Mouse (Mus musculus) spleen, postnatal 36 days (tissue): ENCODE measurements around the gene Oaf.

Source experiments
- DNase-seq, 2 experiments: peaks; one replicate each; pipeline ENCODE4 v3.0.0; 2022; ENCODE audit warnings: low spot score in 2 of 2, mixed read lengths in 1 of 2

The Oaf gene

DNA sequence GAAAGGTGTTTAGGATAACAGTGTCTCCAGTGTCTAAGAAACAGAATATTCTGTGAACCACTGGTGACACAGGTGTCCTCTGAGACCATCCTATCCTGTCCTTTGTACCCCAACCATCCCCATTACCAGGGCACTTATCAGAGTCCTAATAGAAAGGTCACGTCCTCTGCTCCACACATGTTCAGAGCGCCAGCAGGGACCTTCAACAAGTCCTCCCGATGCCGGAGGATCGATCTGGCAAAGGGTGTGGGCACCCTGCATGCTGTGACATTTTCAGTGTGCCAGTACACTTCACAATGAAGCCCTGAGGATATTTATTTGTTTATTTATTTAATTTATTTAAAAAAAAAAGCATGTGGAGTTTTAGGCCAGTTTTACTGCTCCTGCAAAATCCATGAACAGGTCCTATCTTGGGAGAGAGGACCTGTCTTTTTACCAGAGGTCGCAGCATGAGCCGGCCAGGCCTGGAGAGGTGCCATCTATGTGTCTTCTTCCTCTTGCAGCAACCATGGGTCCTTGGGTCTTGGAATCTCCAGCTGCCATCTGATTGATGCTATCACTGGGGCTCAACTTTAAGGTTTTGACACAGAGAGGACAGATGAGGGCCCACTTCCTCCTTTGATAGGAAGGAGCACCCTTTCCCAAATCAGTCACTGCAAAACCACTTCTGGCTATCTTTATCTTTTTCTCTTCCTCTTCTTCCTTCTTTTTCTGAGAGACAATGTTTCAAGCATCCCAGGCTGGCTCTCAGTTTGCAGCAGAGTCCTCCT, 6.3 kb upstream of the Oaf start:
- DNase-seq: no peak

DNA sequence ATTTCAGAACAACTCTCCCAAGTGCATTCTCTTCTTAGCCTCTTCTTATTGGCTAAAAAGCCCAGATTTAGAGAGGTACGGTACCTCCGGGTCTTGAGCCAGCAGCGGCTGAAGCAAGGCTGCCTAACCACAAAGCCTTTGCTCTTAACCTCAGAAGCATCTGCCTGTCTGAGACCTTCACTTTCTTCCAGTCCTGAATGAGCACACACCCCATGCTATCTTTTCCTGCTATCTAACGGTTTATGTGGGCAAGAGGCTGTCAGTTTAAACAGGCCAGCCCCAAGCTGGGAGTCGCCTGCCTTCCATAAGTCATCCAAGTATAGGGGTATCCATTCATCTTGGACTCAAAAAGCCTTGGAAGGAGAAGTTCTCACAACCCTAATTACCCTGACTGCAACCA, 2.7 kb upstream of the Oaf start:
- no peak for DNase-seq

DNA sequence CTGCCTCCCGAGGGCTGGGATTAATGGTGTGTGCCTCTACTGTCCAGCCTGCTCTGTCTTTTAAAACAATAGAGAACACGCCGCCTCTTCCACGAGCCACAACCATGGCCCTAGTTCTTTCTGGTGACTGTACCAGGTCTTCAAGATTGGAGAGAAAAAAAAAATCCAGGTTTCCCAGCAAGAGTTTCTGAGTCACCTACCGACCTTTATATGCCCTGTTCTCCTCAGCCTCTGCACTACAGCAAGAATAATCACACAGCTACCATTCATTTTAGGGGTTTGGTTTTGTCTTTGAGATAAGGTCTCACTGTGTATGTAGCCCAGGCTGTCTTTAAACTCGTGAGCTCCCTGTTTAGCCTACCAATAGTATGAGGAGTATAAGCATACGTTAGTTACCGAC, 2.3 kb upstream of the Oaf start:
- DNase-seq: no peak

DNA sequence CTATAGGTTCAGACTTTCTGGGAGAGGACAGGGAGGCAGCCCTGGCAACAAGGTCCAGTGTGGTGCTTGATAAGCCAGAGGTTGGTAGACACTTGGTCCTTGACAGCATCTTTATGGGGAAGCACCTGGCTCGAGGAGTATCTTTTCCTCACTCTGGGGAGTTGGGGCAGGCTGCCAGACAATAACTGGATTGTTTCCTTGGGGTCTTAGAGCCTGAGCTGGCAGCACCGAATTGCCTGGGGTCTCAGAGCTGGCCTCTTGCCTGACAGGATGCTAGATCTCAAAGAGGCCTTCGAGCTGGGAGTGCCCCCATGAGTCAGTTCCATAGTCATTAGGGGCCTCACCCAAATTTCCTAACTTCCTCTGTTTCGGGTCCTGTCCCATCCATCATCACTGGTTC, 1.6 kb upstream of the Oaf start:
- no peak for DNase-seq

DNA sequence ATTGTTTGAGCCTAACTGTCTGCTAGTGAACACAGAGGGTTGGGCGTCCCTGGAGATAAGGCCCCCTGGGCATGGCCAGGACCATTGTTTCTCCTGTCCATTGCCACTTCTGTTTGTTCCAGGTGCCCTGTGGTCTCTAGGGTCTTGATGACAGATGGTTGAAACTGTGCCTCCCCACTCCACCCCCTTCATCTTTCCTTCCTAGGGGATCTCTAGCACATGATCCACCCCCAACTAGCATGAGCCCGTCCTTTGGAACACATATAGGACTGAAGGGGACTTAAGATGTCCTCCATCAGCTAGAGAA, 836 bp upstream of the Oaf start:
- DNase-seq: no peak

DNA sequence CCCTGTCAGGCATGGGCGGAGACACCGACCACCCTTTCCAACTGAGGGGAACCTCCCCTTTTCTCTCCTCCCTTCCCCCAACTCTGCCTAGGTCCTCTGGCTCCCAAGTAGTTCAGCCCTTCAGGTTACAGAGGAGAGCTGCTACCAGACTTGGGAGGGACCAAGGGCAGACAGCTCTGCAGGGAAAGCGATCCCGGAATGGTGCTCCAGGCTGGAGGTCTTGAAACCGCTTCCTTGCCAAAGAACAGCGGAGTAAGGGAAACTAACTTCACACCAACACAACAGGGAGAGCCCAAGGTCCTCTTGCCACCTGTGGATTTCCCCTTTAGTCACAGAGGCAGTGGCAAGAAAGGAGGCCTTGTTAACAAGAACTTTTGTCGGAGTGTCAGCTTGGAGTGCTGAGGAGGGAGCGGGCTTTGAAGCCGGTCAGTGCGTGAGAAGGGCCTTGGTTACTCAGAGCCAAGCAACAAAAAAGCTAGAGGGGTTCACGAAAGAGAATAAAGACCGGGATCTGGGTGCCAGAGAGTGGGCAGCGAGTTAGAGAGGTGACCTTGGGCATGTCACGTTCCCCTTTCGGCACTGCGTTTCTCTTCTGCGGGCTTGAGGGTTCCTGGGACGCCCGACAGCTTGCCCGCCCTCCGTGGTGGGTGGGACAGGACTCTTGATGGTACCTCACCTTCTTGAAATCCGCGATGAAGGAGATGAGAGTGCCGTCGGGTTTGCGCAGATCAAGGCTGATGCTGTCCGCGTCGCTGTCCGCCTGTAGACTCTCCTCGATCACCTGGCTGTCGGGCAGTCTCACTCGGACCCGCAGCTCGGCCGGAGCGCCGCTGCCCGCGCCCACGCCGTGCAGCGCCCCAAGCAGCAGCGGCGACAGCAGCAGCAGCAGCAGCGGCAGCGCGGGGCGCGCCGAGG, 823 bp downstream of the Oaf start:
- no peak for DNase-seq

DNA sequence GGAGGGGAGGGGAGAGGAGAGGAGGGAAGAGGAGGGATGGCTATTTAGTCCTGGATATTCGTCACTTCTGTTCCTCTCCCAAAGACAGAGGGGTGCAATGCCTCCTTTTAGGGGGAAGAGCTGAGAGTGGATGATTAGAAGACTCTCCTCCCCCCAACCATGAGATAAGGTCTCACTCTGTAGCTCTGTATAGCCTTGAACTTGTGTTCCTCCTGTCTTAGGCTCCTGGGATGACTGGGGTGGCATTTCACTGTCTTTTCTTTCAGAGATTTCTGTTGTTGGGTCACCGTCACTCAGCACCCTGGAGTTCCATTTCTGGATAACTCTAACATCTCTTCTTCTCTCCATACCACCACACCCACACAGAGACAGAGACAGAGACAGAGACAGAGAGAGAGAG, 1.5 kb downstream of the Oaf start:
- DNase-seq: no peak

DNA sequence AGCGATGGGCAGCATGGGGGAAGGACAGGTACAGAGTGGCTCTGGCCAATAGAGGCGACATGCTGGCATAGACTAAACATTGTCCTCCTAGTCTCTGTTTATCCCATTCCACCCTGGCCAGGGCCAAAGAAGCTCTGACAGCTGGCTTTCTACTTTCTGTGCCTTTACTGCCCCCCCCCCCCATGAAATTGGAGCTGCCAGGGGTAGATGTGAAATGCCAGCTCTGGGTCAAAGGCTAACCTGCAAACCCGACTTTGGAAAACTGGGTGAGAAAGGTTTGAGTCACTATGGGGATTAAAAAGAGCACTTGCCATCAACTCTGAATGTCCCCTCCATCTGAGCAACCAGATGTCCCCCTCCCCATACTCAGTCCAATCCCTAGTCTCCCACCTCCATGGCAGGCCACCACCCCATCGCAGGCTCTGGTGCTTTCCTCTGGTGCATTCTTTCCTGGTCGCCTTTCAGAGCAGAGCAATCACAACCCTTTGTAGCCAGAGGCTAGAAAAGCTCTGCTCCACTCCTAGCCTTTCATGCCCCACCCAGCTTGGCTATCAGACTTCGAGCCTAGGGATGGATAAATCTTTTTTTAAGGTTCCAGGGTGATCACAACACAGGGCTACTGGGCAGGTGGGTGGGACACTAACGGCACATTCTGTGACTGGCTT, 2.5 kb downstream of the Oaf start:
- DNase-seq: no peak

DNA sequence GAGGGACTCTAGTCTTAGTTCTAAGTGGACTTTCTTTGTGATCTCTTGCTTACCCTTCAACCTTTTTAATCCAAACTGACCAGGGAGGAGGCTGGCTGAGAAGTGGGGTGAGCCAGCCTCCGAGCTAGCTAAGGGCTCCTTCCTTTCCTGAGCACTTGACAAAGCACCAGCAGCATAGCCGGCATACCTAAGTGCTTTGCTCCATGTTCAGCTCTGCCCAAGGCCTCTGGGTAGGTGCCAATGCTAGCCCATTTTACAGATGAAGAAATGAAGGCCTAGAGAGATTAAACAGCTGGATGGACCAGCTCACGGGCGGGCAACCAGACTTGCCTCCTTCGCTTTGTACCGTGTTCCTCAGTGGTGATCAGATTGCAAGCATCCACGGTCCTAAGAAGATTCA, 3.1 kb downstream of the Oaf start:
- no peak for DNase-seq

DNA sequence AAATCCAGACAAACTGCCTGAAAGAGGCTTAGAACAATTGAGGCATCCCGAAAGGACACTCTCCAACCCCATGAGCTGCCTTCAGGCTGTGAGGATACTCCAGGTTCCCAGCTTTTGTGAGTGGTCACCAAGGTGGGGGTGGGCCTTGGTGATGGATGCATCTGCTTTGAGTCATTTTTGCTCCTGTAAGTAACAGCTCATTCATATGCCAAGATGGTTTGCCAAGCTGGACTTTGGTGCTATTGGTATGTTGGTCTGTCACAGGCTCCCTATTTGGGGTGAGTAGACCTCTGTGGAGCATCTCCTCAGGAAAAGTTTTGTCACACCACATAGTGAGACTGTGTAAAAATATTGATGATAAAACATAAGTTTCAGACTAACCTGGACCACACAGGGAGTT, 3.6 kb downstream of the Oaf start:
- DNase-seq: no peak

DNA sequence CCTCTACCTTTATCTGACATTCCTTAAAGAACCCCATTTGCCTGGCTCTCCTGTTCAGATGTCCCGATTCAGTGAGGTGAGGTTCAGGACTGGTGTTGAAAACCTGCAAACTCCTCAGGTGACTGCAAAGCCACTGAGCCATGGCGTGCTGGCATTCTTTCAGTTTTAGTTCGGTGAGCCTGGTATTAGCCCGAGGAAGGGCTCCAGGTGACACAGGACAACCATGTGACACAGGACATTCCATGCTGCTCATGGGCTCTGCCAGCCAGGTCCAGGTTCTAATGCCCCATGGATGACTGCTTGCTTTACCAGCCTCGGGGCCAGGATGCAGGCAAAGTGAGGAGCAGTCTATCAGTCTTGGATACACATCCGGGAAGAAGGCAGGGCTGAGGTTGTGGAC, 4.4 kb downstream of the Oaf start:
- DNase-seq: no peak

DNA sequence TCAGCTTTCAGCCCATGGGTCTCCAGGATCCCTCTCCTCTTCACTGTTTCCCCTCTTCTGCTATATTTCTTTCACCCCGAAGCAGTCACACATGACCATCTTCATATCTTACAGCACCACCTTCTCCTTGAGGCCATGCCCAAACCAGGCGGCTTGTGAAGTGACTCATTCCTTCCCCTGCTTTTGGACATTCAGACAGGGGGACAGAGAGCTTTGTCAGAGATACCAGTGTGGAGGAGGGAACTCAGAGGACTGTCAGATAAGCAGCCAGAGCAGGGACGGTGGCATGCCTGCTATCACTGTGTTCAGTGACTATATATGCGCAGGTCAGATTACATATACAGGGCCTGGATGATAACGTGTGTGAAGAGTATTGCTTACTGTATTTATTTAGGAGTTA, 5.2 kb downstream of the Oaf start:
- peak; percentile 26 to 34 for DNase-seq

DNA sequence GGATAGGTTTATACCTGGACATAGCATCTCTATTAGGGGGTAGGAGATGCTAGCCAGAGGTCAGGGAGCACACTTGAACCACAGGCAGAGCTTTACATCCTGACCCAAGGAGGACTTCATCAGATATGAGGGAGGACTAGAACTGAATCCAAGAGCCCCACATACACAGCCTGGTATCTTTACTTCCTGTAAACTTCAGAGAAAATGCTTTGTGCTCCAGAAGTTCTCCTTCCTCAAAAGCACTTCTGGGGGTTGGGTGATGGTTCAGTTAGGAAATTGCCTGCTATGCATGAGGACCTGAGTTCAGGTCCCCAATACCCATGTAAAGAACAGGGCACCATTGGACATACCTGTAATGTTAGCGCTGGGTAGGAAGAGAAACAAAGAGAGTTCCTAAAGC, 6.2 kb downstream of the Oaf start:
- no peak for DNase-seq

DNA sequence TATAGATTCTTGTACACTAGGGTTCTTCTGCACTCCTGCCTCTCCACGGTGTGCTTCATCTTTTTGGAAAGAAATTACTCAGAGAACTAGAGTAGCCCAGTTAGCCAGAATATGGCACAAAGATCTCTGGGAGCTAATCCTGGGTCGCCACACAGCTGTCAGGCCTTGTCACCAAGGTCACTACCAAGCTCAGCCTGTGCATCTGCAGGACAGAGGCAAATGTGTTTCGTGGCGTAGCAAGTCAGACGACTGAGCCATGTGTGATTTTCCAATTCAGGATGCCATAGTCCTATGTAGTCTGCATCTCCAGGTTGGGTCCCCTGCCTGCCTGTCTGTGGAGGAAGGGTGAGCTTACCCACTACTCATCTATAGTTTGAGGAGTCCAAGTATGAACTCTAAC, 6.7 kb downstream of the Oaf start:
- DNase-seq: no peak

DNA sequence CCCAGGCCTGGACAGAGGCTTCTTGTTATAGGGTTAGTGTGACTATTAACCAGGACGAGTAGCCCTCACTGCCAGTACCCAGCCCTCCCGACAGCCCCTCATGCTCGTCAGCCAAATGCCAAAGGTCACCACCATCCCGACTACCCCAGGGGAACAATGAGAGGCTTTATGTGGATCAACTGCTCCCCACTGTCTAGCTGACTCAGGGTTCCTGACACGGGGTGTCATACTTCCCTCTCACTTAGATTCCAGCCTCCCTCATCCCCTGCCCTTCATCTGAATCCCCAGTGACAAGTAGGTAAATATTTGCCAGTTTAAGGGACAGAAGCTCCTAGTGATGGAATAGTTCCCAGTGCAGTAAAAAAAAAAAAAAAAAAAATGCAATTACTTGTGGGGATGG, 7.4 kb downstream of the Oaf start:
- DNase-seq: no peak

DNA sequence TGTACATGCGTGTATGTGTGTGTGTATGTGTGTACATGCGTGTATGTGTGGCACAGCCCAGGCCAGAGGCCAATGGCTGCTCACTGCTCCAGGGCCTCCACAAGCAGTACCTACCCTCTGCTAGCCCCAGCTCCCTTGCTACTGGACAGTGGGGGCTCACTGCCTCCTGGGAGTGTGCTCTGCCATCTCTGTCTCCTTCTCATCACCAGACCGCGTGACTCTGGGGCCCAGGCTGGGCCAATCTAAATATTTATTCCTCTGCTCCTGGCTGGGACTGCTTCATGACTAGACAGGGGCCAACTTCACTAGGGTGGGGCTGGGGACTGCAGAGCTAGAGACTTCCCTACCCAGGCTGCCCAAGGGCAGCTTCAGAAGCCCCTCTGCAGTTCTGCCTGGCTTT, 7.9 kb downstream of the Oaf start:
- no peak for DNase-seq

DNA sequence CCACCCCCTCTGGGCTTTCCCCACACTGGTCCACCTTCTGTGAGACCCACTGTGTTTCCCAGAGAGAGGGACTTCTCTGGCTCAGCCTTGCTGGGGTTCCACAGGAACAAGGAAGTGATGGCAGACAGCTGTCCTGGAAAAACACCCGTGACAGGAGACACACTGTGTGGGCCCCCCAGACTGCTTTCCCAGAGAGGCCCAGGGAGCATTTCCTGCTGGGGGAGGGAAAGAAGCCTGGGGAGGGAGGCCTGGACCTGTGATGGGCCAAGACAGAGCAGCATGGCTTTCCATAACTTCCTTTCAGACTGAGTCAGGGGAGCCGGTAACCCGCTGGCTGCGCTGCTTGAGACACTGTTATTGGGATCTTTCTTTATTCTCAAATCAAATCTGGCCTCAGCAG, 8.8 kb downstream of the Oaf start:
- no peak for DNase-seq

DNA sequence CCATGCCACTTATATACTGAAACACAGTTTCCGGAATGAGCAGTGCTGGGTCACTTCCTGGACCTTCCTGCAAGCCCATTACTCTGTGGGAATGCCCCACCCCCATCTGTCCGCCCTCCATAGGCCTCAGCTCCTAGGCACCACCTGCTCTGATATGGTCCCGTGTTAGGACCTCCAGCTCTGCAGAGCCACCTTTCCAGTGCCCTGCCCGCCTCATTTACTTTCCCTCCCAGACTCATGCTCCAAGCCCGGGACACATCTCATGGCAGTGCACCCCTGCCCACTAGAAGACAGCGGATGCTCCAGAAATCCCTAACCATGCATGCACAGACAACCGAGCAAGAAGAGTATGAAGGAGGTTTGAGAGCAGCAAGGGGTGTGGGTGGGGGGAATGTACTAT, 9.7 kb downstream of the Oaf start:
- DNase-seq: no peak

DNA sequence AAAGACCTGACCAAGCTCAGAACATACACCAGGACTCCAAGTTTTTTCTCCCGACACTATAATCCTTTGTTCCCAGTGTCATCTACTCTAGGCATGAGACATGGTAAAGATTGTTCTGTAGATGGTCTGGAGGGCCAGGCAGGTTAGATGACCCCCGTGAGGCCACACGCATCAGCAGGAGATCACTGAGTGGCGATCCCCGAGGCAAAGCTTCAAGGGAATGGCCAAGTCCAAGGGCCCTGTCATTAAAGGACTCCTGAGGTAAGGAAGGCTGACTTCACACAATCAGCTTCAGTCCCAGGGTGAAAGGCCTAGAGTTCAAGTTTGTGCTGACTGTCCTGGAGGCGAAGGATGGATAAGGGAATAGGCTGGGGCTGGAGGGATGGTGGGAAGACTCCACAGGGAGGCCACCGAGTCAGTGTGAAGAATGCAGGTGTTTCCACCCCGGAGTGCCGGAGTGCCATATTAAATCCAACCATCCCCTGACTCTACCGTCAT, 10.3 kb downstream of the Oaf start:
- DNase-seq: no peak

DNA sequence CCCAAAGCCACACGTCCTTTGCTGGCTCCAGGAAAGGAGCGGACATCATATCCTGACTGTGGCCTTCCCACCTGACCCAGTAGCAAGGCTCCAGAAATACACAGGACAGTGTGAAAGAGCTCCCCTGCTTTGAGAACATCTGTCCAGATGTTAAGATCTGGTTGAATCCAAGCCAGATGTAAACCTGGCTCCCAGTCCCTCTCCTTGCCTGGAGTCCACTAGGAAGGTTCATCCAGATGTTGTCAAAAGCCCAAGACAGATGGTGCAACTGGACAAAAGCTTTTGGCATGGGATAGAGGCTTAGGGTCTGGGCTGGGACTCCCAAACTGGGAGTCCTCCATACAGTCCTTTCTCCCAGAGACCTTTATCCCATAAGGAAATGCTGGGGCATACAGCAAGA, 11.0 kb downstream of the Oaf start:
- DNase-seq: no peak

DNA sequence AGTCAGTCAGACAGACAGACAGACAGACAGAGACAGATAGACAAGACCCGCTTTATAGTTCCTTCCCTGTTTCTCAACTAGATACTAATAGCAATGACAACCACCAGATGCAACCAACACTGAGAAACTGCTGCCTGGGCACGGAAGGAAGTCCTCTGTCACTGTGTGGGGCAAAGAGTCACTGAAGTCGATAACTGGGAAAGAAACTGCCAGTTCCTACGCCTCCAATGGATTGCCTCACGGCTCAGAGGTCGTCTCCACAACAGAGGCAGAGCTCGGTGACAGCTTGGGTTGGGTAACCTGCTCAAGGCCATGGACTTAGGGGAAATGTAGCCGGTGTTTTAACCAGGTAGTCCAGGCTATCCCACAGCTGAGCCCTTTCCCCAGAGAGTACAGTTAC, 12.1 kb downstream of the Oaf start:
- no peak for DNase-seq

DNA sequence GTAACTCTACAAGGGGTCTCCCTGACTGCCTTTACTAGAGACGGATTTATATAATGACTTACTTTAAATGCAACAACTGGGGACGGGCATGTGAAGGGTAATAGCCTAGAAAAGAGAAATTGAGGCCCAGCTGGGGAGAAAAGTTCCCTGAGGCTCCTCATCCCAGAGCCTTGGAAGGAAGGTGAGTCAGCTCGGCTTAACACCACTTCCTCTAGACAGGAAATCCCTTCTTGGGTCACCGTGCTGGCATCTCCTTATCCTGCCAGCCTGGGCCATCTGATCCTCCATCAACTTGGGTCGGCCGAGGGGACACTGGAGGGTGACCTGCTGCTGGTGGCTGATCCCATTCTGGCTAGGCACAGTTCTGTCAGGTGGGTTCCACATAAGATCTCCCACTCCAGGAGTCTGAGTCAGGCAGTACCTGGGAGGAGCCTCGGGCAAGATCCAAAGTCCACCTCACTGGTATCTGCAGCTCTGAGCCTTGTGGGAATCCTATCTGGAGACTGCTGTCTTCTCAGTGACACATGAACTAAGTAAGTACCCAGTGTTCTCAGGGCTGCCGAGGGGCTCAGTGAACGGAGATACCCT, 13.0 kb downstream of the Oaf start:
- DNase-seq: no peak
